Mouse (Mus musculus) CH12.LX (cell line): ENCODE results near the gene Ift22. TPM values are rescaled to one million over a fixed set of nuclear protein-coding genes. Genes with fewer than 3 reads are reported as not detected.

Experiments used
- DNase-seq: peaks from one replicate; pipeline ENCODE4 v3.0.0-alpha.2; 2013; ENCODE audit errors: extremely low read depth
- H3K27ac ChIP-seq: 2 replicates; pipeline ENCODE4 v1.5.1; 2012; ENCODE audit warnings: low read depth, mild to moderate bottlenecking, control low read depth, moderate library complexity; ENCODE audit not compliant: insufficient read depth
- H3K27me3 ChIP-seq: replicated peaks from 2 replicates; pipeline ENCODE3; 2012; ENCODE audit warnings: inconsistent platforms
- H3K36me3 ChIP-seq, 2 experiments: replicated peaks in 1 of 2; 2 replicates each; pipeline versions ENCODE3 to v1.6.1; 2012; ENCODE audit warnings: inconsistent platforms in 1 of 2, low read length in 1 of 2, mild to moderate bottlenecking in 1 of 2, mixed read lengths in 1 of 2, moderate library complexity in 1 of 2; ENCODE audit not compliant: control insufficient read depth in 1 of 2, insufficient read depth in 1 of 2
- H3K4me1 ChIP-seq, 2 experiments: 2 replicates each; pipeline ENCODE4 v1.6.1; 2012; ENCODE audit warnings: inconsistent platforms in 1 of 2, moderate library complexity in 1 of 2; ENCODE audit not compliant: insufficient read depth in 2 of 2, control insufficient read depth in 1 of 2
- H3K4me2 ChIP-seq: 2 replicates; pipeline ENCODE4 v1.6.1; 2012; ENCODE audit warnings: low read depth, mild to moderate bottlenecking, control low read depth; ENCODE audit not compliant: poor library complexity, insufficient read depth, severe bottlenecking
- H3K4me3 ChIP-seq, 3 experiments: fragments of 150-350 bp in 1 of 3; sonication (generic) in 1 of 3; replicated peaks in 1 of 3; 2 replicates each; pipeline versions ENCODE3 to v1.5.1; 2011 to 2012; ENCODE audit warnings: low read depth in 2 of 3, low read length in 2 of 3, mild to moderate bottlenecking in 2 of 3, moderate library complexity in 2 of 3, control low read depth in 1 of 3, improper control_type of control experiment in 1 of 3, inconsistent platforms in 1 of 3, mixed read lengths in 1 of 3; ENCODE audit not compliant: poor library complexity in 1 of 3
- H3K79me2 ChIP-seq: replicated peaks from 2 replicates; pipeline ENCODE4 v1.6.1; 2012; ENCODE audit warnings: mild to moderate bottlenecking, moderate library complexity; ENCODE audit not compliant: control insufficient read depth, poor library complexity, insufficient read depth, severe bottlenecking; ENCODE audit errors: extremely low read depth
- H3K9ac ChIP-seq: 2 replicates; pipeline ENCODE4 v1.6.1; 2012; ENCODE audit warnings: low read depth, mild to moderate bottlenecking, control low read depth, moderate library complexity; ENCODE audit not compliant: insufficient read depth
- H3K9me3 ChIP-seq: replicated peaks from 2 replicates; pipeline ENCODE3; 2012; ENCODE audit warnings: low read length, inconsistent platforms, mixed read lengths
- CHD1 ChIP-seq: IDR thresholded peaks from 2 replicates; pipeline ENCODE4 v1.6.1; 2012; ENCODE audit warnings: low read depth, low read length, improper control_type of control experiment, inconsistent platforms
- CHD2 ChIP-seq: IDR thresholded peaks from 2 replicates; pipeline ENCODE4 v1.6.1; 2011; ENCODE audit warnings: low read length, improper control_type of control experiment
- E2F4 ChIP-seq: IDR thresholded peaks from 2 replicates; pipeline ENCODE4 v1.6.1; 2011; ENCODE audit warnings: low read depth, low read length, improper control_type of control experiment; ENCODE audit not compliant: insufficient replicate concordance
- ELF1 ChIP-seq: IDR thresholded peaks from 2 replicates; pipeline ENCODE4 v1.6.1; 2014; ENCODE audit warnings: low read depth, mild to moderate bottlenecking, inconsistent platforms, low read length, improper control_type of control experiment
- GABPA ChIP-seq: IDR thresholded peaks from 2 replicates; pipeline ENCODE4 v1.6.1; 2012; ENCODE audit warnings: low read depth, low read length, improper control_type of control experiment, inconsistent platforms; ENCODE audit not compliant: insufficient replicate concordance
- HCFC1 ChIP-seq: IDR thresholded peaks from 2 replicates; pipeline ENCODE4 v1.6.1; 2012; ENCODE audit warnings: low read depth, mild to moderate bottlenecking, inconsistent platforms, low read length, improper control_type of control experiment
- JUN ChIP-seq: IDR thresholded peaks from 2 replicates; pipeline ENCODE4 v1.6.1; 2011; ENCODE audit warnings: low read depth, mild to moderate bottlenecking, low read length, improper control_type of control experiment, moderate library complexity; ENCODE audit not compliant: insufficient read depth
- MAFK ChIP-seq: IDR thresholded peaks from 2 replicates; pipeline ENCODE4 v1.6.1; 2011; ENCODE audit warnings: low read length, improper control_type of control experiment; ENCODE audit not compliant: insufficient replicate concordance
- MAX ChIP-seq: IDR thresholded peaks from 2 replicates; pipeline ENCODE4 v1.6.1; 2011; ENCODE audit warnings: low read length, improper control_type of control experiment
- MXI1 ChIP-seq: IDR thresholded peaks from 2 replicates; pipeline ENCODE4 v1.6.1; 2011; ENCODE audit warnings: mild to moderate bottlenecking, low read depth, low read length, improper control_type of control experiment
- MYC ChIP-seq: IDR thresholded peaks from 2 replicates; pipeline ENCODE4 v1.6.1; 2011; ENCODE audit warnings: low read depth, mild to moderate bottlenecking, improper control_type of control experiment, low read length
- NRF1 ChIP-seq: IDR thresholded peaks from 2 replicates; pipeline ENCODE4 v1.6.1; 2014; ENCODE audit warnings: low read depth, mild to moderate bottlenecking, inconsistent platforms, low read length, improper control_type of control experiment, moderate library complexity
- POLR2A ChIP-seq: IDR thresholded peaks from 2 replicates; pipeline ENCODE4 v1.6.1; 2011; ENCODE audit warnings: low read depth, mild to moderate bottlenecking, improper control_type of control experiment, low read length
- POLR2AphosphoS2 ChIP-seq: IDR thresholded peaks from 2 replicates; pipeline ENCODE4 v1.6.1; 2011; ENCODE audit warnings: low read depth, low read length, improper control_type of control experiment
- SIN3A ChIP-seq: IDR thresholded peaks from 2 replicates; pipeline ENCODE4 v1.6.1; 2012; ENCODE audit warnings: low read length, improper control_type of control experiment, inconsistent platforms
- TBP ChIP-seq: conservative IDR thresholded peaks from 2 replicates; pipeline ENCODE4 v1.6.1; 2011; ENCODE audit warnings: low read depth, low read length, improper control_type of control experiment
- TCF12 ChIP-seq: IDR thresholded peaks from 2 replicates; pipeline ENCODE4 v1.6.1; 2014; ENCODE audit warnings: low read depth, mild to moderate bottlenecking, inconsistent platforms, low read length, improper control_type of control experiment
- UBTF ChIP-seq: IDR thresholded peaks from 2 replicates; pipeline ENCODE4 v1.6.1; 2012; ENCODE audit warnings: low read depth, mild to moderate bottlenecking, inconsistent platforms, low read length, improper control_type of control experiment, moderate library complexity
- USF1 ChIP-seq: IDR thresholded peaks from 2 replicates; pipeline ENCODE4 v1.6.1; 2014; ENCODE audit warnings: low read depth, mild to moderate bottlenecking, inconsistent platforms, low read length, improper control_type of control experiment
- USF2 ChIP-seq: conservative IDR thresholded peaks from 2 replicates; pipeline ENCODE4 v1.6.1; 2011; ENCODE audit warnings: low read depth, low read length, improper control_type of control experiment
- ZKSCAN1 ChIP-seq: IDR thresholded peaks from 2 replicates; pipeline ENCODE4 v1.6.1; 2012; ENCODE audit warnings: low read depth, inconsistent platforms, low read length, improper control_type of control experiment, borderline replicate concordance
- ZMIZ1 ChIP-seq: IDR thresholded peaks from 2 replicates; pipeline ENCODE4 v1.6.1; 2012; ENCODE audit warnings: low read depth, mild to moderate bottlenecking, inconsistent platforms, low read length, improper control_type of control experiment
- ZNF384 ChIP-seq: IDR thresholded peaks from 2 replicates; pipeline ENCODE4 v1.6.1; 2012; ENCODE audit warnings: low read depth, low read length, improper control_type of control experiment, inconsistent platforms
- dilution Hi-C: fragments of 300-500 bp; cut with MboI; formaldehyde crosslinking; loops from 2 replicates; pipeline ENCODE4 v1.14.3; 2020; ENCODE audit warnings: low sequenced_read_pairs; ENCODE audit not compliant: extremely low pct_unique_long_range_greater_than_20kb, extremely low pct_ligation_motif_present
- in situ Hi-C: fragments of 300-500 bp; cut with MboI; formaldehyde crosslinking; loops from 3 replicates; pipeline ENCODE4 v1.14.3; 2019; ENCODE audit warnings: low sequenced_read_pairs, low pct_ligation_motif_present, low pct_unique_long_range_greater_than_20kb, mixed read lengths
- polyA plus RNA-seq: library from polyadenylated mRNA; unstranded; fragments of >175 nt; gene quantifications from 2 replicates; pipeline ENCODE4 v1.2.1, GENCODE M21; 2012; ENCODE audit warnings: low read depth; ENCODE audit not compliant: insufficient read length
- total RNA-seq, 2 experiments: library from RNA; depleted of rRNA; stranded (reverse); fragments of 300-350 nt in 1 of 2; fragments of >200 nt in 1 of 2; gene quantifications; 2 replicates each; pipeline ENCODE4 v1.2.3; 2012 to 2014

The Ift22 gene
- total and polyA plus RNA-seq, 3 experiments = 16.8 to 39.6 (median 18.5) TPM

DNA sequence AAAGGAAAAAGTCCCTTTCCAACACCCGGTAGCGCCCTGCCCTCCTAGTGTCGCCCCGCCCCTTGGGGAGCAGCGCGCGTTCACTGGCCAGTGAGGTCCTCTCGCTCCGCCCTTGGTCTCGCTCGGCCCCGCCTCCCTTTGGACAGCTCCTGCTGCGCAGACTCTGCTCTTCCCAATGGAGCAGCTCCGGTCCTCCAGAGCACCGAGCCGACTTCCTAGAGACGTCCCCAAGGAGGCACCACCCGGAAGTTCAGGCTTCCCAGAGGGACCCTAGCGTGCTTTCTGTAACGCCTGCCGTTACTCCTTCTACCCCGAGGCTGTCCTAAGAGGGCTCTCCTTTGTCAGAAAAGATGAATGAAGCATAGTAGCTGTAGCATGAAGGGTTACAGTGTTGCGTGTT lies 45.1 kb downstream of the Ift22 start, which contains the start of gene Fis1:
Gene Fis1 (plus strand): TSS at position 261 of the 400 bp plus-strand sequence.
- peak; percentile 92 for DNase-seq
- 0 out of 2 replicates have a peak, but pooled peaks have one; percentile 48 for TF ChIP-seq TCF12
- TF ChIP-seq POLR2A = peak; percentile 47; the same call in 1 of the 2 replicates
- no peak for TF ChIP-seq MYC
- TF ChIP-seq USF2 = no peak
- 0 out of 2 replicates have a peak, but pooled peaks have one; percentile 36 for TF ChIP-seq TBP
- no peak for TF ChIP-seq USF1
- peak; percentile 90 for TF ChIP-seq NRF1
- peak; percentile 53; the same call in 1 of the 2 replicates for TF ChIP-seq MXI1
- TF ChIP-seq ZKSCAN1 = no peak
- TF ChIP-seq POLR2AphosphoS2 = no peak
- no peak for TF ChIP-seq MAFK
- TF ChIP-seq CHD2 = no peak
- TF ChIP-seq ELF1 = peak; percentile 87
- TF ChIP-seq MAX = no peak
- no peak for TF ChIP-seq GABPA
- TF ChIP-seq SIN3A = peak; percentile 77
- TF ChIP-seq E2F4 = no peak
- no peak for TF ChIP-seq CHD1
- TF ChIP-seq HCFC1 = peak; percentile 74
- no peak for TF ChIP-seq UBTF
- no peak for TF ChIP-seq ZNF384
- no peak for TF ChIP-seq JUN
- Histone ChIP-seq H3K4me1 (peaks cover 4 to 25% of the 10 kb centered on the region in 2 experiments; a peak in 3 of 4 replicates), H3K36me3 (peaks cover 0 to 7% of the 10 kb centered on the region in 2 experiments), H3K27me3 (no peaks in the 10 kb centered on the region), H3K9ac (peak within 1 kb of the TSS; percentile 52), H3K27ac (no peak within 1 kb of the TSS), H3K4me2 (peak within 1 kb of the TSS; percentile 92), H3K4me3 (peak within 1 kb of the TSS; percentile 58 to 71 (median 70)), H3K9me3 (no peaks in the 10 kb centered on the region), H3K79me2 (no peaks in the 10 kb centered on the region)
- in situ Hi-C loops (no loop called here), dilution Hi-C loops (no loop called here)

DNA sequence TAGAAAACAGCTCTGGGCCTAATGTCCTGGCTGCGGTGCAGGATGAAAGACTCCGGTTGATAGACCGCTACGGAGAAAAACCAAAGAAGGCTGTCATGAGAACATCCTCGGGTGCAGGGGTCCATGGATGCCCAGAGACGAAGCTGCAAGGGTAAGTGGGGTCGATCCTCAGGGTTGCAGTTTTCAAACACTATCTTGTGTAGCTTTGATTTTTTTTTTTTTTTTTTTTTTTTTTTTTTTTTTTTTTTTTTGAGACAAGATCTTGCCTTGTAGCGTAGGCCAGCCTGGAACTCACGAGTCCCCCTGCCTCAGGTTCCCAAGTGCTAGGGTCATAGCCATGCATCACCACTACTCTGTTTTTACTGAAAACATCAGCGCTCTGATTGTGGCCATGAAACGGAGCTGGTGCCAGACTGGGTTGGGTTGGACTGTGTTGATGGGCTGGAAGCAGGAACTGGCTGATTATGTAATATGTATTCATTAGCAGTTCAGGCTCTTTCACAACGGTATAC lies 45.5 kb downstream of the Ift22 start:
- Histone ChIP-seq H3K4me1 (peaks cover 6 to 27% of the 10 kb centered on the region in 2 experiments), H3K79me2 (no peaks in the 10 kb centered on the region), H3K9me3 (no peaks in the 10 kb centered on the region), H3K4me3 (peak overlapping the region; percentile 58 to 71 (median 70)), H3K4me2 (peak overlapping the region; percentile 92), H3K9ac (peak overlapping the region; percentile 52), H3K36me3 (peaks cover 0 to 7% of the 10 kb centered on the region in 2 experiments), H3K27me3 (no peaks in the 10 kb centered on the region), H3K27ac (no peak overlapping the region)
- DNase-seq = no peak
- dilution Hi-C loops = no loop called here
- in situ Hi-C loops = no loop called here
- TF ChIP-seq ZMIZ1 = no peak
- peak; percentile 81 for TF ChIP-seq ZNF384
- TF ChIP-seq, all 38 proteins: peak for 1
